Mouse (Mus musculus) forebrain, embryonic 10.5 days (tissue): ENCODE results near the gene Rassf1. TPM values are rescaled to one million over a fixed set of nuclear protein-coding genes. Genes with fewer than 3 reads are reported as not detected.
"Not testable (repeated sequence)": the region's sequence is repeated elsewhere in the genome, so short reads cannot be mapped to it uniquely, and the experiment has no call there.

ENCODE experiments used
- DNase-seq: peaks from one replicate; pipeline ENCODE4 v3.0.0-alpha.2; 2017; ENCODE audit warnings: low spot score; ENCODE audit errors: extremely low spot score
- H3K27ac ChIP-seq: fragments of 300-500 bp; sonication (generic); 2 replicates; pipeline ENCODE4 v1.5.1; 2016; ENCODE audit warnings: mild to moderate bottlenecking
- H3K27me3 ChIP-seq: fragments of 300-500 bp; sonication (generic); 2 replicates; pipeline ENCODE4 v1.6.1; 2016; ENCODE audit warnings: mild to moderate bottlenecking; ENCODE audit not compliant: poor library complexity, severe bottlenecking
- H3K36me3 ChIP-seq: fragments of 300-500 bp; sonication (generic); replicated peaks from 2 replicates; pipeline ENCODE4 v1.6.1; 2016; ENCODE audit warnings: mild to moderate bottlenecking, moderate library complexity
- H3K4me1 ChIP-seq: fragments of 300-500 bp; sonication (generic); 2 replicates; pipeline ENCODE4 v1.6.1; 2016
- H3K4me3 ChIP-seq: fragments of 300-500 bp; sonication (generic); 2 replicates; pipeline ENCODE4 v1.5.1; 2016; ENCODE audit warnings: mild to moderate bottlenecking, moderate library complexity
- H3K9me3 ChIP-seq: fragments of 300-500 bp; sonication (generic); 2 replicates; pipeline ENCODE4 v1.6.1; 2016; ENCODE audit warnings: mild to moderate bottlenecking, moderate library complexity
- WGBS: fragments of 180-500 bp; shearing (Covaris S2); methylation state at CpG from one replicate; pipeline ENCODE4 v1.1.7; 2016; 5-methylcytosine and 5-hydroxymethylcytosine counted together
- polyA plus RNA-seq: library from polyadenylated mRNA; unstranded; fragments of >200 nt; fragmentation: Nextera tagmentation; extraction: Ambion mirVana; gene quantifications from 2 replicates; pipeline ENCODE4 v1.2.1, GENCODE M21; 2016

Rassf1 gene
- polyA plus RNA-seq, 1 experiment from 2014 or later = 59.6 TPM

DNA sequence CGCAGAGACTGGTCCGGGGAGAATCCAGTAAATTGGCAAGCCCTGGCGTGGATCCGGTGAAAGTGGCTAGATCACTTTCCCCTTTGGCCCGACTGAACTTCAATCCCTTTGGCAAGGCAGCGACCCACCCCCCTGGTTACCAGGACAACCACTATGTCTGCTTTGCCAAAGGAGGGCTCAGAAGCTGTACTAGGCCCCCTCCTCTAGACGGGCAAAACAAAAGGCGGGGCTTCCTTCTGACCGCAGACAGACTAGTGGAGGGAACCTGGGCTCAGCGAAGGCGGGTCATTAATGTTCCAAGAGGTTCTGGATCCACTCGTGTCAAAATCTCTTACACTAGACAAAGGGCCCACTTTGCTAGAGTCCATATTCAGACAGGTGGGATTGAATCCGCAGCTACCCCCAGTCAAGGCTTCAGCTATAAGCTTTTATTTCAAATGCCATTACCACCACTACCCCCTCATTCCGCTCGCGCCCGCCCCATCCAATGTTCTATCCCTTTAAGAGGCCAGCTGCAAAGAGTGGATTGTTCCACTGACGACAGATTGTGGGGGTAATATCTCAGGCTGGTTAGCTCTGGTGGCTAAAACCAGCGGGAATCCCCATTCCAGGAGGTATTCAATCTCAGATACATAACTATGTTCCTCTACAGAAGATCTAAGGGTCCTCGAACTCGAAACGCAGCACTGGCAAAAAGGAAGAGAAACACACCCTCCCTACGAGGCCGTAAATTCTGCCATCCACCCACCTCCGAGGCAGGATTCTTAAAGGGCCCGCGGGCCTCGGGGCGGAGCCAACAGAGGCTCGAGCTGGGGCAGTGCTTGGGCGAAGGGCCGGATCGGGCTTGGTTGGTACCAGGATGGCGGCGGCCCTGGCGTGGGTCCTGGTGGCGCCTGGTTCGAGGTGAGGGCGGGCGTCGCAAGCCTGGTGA is 17.2 kb downstream of the Rassf1 start:
- Histone ChIP-seq H3K9me3 (peaks cover 2% of the 10 kb centered on the region; the same call in 1 of the 2 replicates), H3K4me3 (peak overlapping the region; percentile 93), H3K27me3 (no peaks in the 10 kb centered on the region), H3K4me1 (peaks cover 78% of the 10 kb centered on the region), H3K27ac (peak overlapping the region; percentile 94), H3K36me3 (peaks cover 63% of the 10 kb centered on the region)
- peak; percentile 90 for DNase-seq
- under 1% methylated on average over 41 of the region's 41 CpGs for WGBS

DNA sequence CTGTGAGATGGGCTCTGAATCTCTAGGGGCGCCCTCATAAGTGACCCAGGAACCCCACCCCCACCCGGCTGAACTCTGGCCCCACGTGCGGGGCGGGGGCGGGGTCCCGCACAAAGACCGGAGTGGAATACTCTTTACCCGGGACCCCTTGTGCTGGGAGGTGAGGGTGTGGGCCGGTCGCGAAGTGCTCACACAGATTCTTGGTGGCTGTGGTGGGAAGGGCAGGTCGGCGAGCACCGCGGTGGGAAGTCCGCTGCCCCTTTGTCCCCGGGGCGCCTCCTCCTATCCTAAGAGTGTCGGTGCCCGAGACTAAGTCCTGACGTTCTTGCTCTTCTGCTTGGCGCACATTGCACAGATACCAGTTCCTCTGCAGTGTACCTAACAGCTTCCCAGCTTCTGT is 17.9 kb downstream of the Rassf1 start:
- Histone ChIP-seq H3K4me1 (peaks cover 71% of the 10 kb centered on the region), H3K27ac (peak overlapping the region; percentile 94), H3K36me3 (peaks cover 68% of the 10 kb centered on the region), H3K4me3 (peak overlapping the region; percentile 93), H3K27me3 (no peaks in the 10 kb centered on the region), H3K9me3 (peaks cover 3% of the 10 kb centered on the region; the same call in 1 of the 2 replicates)
- no peak for DNase-seq
- WGBS = under 1% methylated on average over 23 of the region's 23 CpGs

DNA sequence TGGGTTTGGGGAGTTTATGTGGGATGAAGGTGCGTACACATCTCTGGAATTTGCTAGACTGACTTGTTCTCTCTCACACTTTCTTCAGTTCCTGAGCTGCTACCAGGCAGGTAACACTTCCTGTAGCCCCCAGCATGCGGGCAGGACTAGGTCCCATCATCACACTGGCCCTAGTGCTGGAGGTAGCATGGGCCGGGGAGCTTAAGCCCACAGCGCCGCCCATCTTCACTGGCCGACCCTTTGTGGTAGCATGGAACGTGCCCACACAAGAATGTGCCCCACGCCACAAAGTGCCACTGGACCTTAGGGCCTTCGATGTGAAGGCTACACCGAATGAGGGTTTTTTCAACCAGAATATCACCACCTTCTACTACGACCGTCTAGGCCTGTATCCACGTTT is 18.7 kb downstream of the Rassf1 start:
- no peaks in the 10 kb centered on the region for H3K27me3 ChIP-seq
- peaks cover 68% of the 10 kb centered on the region for H3K36me3 ChIP-seq
- peaks cover 64% of the 10 kb centered on the region for H3K4me1 ChIP-seq
- DNase-seq = no peak
- peak overlapping the region; percentile 94 for H3K27ac ChIP-seq
- peaks cover 3% of the 10 kb centered on the region; the same call in 1 of the 2 replicates for H3K9me3 ChIP-seq
- 63% methylated on average over 13 of the region's 13 CpGs for WGBS
- peak overlapping the region; percentile 93 for H3K4me3 ChIP-seq

DNA sequence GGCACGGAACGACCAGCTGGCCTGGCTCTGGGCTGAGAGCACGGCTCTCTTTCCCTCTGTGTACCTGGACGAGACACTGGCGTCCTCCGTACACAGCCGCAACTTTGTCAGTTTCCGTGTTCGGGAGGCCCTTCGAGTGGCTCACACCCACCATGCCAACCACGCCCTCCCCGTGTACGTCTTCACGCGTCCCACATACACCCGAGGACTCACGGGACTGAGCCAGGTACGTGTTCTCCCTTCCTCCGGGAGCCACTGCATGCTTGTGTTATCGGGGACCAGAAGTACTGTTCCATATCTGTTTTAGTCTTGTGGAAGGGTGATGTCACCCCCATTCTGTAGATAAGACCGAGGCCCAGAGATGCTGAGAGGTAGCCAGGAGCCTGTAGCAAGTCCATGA is 19.5 kb downstream of the Rassf1 start:
- Histone ChIP-seq H3K4me3 (peak overlapping the region; percentile 93), H3K36me3 (peaks cover 64% of the 10 kb centered on the region), H3K27me3 (no peaks in the 10 kb centered on the region), H3K9me3 (peaks cover 3% of the 10 kb centered on the region; the same call in 1 of the 2 replicates), H3K4me1 (peaks cover 61% of the 10 kb centered on the region), H3K27ac (peak overlapping the region; percentile 94)
- no peak for DNase-seq
- 94% methylated on average over 21 of the region's 21 CpGs for WGBS

DNA sequence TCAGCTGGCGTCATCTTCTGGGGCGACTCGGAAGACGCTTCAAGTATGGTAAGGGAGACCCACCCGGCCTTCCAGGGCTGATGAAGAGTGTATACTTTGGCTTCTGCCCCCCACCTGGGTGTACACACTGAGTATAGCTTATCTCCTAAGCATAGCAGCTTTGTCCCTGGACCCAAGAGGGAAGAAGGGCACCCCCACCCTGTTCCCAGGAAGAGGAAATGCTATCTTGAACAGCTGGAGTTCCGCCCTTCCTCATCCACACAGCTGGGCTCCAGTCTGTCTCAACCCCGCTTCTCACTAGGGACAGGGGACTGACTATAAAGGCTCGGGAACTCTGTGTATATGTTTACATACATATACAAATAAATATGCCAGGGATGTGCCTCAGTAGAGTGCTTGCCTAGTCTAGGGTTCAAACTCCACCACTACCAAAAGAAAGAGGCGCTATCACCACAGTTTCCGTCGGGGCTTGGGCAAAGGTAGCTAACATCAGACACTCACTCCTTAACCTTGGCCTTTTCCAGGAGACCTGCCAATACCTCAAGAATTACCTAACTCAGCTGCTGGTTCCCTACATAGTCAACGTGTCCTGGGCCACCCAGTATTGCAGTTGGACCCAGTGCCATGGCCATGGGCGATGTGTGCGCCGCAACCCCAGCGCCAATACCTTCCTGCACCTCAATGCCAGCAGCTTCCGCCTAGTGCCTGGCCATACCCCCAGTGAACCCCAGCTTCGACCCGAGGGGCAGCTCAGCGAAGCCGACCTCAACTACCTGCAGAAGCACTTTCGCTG is 20.4 kb downstream of the Rassf1 start:
- Histone ChIP-seq H3K27ac (no peak overlapping the region), H3K36me3 (peaks cover 57% of the 10 kb centered on the region), H3K4me1 (peaks cover 61% of the 10 kb centered on the region), H3K27me3 (no peaks in the 10 kb centered on the region), H3K4me3 (peak overlapping the region; percentile 93), H3K9me3 (peaks cover 3% of the 10 kb centered on the region; the same call in 1 of the 2 replicates)
- 93% methylated on average over 22 of the region's 22 CpGs for WGBS
- DNase-seq = no peak

DNA sequence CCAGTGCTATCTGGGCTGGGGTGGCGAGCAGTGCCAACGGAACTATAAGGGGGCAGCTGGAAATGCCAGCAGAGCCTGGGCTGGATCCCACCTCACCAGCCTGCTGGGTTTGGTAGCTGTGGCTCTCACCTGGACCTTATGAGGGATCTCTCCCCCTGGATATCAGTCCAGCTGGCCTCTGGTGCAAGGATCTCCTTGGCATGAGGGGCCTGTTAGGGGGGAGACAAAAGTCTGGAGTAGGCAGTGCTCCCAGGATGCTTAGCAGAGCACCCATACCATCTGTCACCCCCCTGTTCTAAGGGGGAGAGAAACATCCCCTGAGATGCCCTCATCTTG is 20.9 kb downstream of the Rassf1 start:
- 97% methylated on average over 2 of the region's 2 CpGs for WGBS
- H3K36me3 ChIP-seq = peaks cover 56% of the 10 kb centered on the region
- H3K27ac ChIP-seq = no peak overlapping the region
- peaks cover 3% of the 10 kb centered on the region; the same call in 1 of the 2 replicates for H3K9me3 ChIP-seq
- no peaks in the 10 kb centered on the region for H3K27me3 ChIP-seq
- H3K4me1 ChIP-seq = peaks cover 61% of the 10 kb centered on the region
- H3K4me3 ChIP-seq = no peak overlapping the region
- DNase-seq = no peak

DNA sequence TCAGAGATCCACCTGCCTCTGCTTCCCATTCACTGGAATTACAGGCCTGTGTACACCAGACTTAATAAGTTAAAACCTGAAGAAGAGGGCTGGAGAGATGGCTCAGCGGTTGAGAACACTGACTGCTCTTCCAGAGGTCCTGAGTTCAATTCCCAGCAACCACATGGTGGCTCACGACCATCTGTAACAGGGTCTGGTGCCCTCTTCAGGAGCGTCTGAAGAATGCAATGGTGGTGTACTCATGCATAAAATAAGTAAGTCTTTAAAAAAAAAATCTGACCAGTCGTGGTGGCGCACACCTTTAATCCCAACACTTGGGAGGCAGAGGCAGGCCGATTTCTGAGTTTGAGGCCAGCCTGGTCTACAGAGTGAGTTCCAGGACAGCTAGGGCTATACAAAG is 22.4 kb downstream of the Rassf1 start:
- H3K4me1 ChIP-seq = peaks cover 62% of the 10 kb centered on the region
- not testable (repeated sequence) for H3K27ac ChIP-seq, H3K4me3 ChIP-seq, H3K27me3 ChIP-seq, H3K9me3 ChIP-seq, DNase-seq
- H3K36me3 ChIP-seq = peaks cover 56% of the 10 kb centered on the region
- WGBS = 80% methylated on average over 6 of the region's 6 CpGs

DNA sequence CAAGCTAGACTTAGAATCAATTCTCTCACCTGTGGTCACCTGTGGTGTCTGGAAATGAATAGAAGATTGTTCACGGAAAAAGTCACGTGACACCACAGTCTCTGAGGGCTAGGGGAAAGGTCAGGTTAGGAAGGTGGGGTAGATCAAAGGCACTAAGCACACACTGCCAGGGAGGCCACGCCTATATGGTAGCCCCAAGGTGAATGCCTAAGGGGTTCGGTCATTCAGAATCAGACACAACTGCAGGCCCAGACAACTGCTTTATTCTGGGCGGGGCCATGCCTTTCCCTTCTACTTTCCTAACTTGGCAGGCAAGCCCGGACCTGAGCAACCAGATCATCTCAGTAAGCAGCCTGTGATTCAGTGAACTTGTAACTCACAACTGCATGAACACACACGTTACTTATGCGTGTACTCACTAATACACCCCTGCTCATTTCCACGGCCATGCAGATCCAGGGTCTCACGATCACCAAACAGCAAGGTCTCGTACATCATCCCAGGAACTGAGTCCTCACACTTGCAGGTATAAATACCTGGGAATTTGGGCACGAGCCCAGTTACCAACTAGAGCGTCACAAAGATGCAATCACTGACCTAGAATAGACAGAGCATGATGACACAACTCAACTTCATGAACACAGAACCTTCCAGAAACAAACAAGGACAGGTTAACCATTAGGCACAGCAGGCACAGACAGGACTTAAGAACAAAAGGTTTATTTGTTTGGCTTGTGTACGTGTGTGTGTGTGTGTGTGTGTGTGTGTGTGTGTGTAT is 24.4 kb downstream of the Rassf1 start:
- Histone ChIP-seq H3K4me3 (no peak overlapping the region), H3K4me1 (peaks cover 69% of the 10 kb centered on the region), H3K27me3 (no peaks in the 10 kb centered on the region), H3K36me3 (peaks cover 53% of the 10 kb centered on the region), H3K9me3 (peaks cover 3% of the 10 kb centered on the region; the same call in 1 of the 2 replicates), H3K27ac (peak overlapping the region; percentile 86)
- WGBS = 86% methylated on average over 14 of the region's 14 CpGs
- no peak for DNase-seq

DNA sequence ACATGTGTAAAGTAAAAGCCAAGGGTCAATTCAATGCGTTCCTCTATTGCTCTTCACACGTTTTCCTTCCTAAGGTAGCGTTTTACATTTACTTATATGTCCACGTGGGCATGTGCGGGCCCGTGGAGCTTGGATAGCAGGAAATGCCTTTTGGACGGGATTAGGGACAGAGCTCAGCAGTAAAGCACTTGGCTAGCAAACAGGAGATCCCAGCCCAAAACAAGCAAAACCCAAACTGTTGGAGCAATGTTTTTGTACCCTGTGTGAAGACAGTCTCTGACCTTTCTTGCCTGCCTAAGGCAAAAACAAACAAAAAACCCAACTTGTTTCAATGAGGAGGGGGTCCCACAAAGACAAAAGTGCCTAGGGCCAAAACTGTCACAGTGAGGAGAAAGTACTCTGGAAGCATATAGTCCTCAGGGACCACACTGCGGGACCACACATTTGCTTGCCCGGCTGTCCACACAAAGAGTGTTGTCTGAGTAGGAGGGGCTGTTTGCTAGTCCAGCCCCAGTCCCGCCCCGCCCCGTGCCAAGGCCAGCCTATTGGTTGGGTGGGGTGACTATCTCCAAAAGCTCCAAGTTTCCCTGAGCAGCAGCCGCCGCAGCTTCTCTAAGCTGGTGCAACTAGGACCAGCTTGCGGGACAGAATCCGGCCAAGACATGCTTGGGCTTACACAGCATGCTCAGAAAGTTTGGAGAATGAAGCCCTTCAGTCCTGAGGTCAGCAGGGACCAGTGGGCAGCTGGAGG is 25.2 kb downstream of the Rassf1 start, which contains the start of gene Hyal1:
Gene Hyal1 (plus strand): TSS at position 571 of the 751 bp plus-strand sequence.
- H3K27me3 ChIP-seq = no peaks in the 10 kb centered on the region
- 27% methylated on average over 16 of the region's 16 CpGs for WGBS
- peaks cover 3% of the 10 kb centered on the region; the same call in 1 of the 2 replicates for H3K9me3 ChIP-seq
- H3K4me3 ChIP-seq = peak within 1 kb of the TSS; percentile 52
- H3K36me3 ChIP-seq = peaks cover 45% of the 10 kb centered on the region
- peaks cover 69% of the 10 kb centered on the region for H3K4me1 ChIP-seq
- H3K27ac ChIP-seq = peak within 1 kb of the TSS; percentile 86
- peak; percentile 87 for DNase-seq

DNA sequence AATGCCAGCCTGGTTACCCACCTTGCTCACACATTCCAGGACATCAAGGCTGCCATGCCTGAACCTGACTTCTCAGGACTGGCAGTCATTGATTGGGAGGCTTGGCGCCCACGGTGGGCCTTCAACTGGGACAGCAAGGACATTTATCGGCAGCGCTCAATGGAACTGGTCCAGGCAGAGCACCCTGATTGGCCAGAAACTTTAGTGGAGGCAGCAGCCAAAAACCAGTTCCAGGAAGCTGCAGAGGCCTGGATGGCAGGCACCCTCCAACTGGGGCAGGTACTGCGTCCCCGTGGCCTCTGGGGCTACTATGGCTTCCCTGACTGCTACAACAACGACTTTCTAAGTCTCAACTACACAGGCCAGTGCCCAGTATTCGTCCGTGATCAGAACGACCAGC is 26.5 kb downstream of the Rassf1 start:
- Histone ChIP-seq H3K36me3 (peaks cover 36% of the 10 kb centered on the region), H3K9me3 (peaks cover 3% of the 10 kb centered on the region; the same call in 1 of the 2 replicates), H3K27ac (no peak overlapping the region), H3K27me3 (no peaks in the 10 kb centered on the region), H3K4me1 (peaks cover 69% of the 10 kb centered on the region), H3K4me3 (no peak overlapping the region)
- no peak for DNase-seq
- WGBS = 94% methylated on average over 10 of the region's 10 CpGs

DNA sequence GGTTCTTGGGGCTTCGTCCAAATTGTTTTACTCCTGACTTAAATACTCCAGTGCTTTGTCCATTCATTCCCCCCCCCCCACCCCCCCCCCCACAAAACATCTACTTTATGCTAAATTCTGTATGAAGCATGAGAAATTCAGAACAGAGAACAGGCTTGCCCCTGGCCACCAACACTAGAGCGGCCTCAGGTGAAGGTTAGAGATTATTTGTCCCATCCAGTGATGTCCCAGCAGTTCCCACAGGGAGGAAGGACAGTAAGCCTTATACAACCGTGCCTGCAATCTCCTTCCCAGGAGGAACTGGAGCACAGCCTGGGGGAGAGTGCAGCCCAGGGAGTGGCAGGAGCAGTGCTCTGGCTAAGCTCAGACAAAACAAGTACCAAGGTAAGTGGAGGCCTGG is 27.2 kb downstream of the Rassf1 start, which contains the start of gene Naa80:
Gene Naa80 (plus strand): TSS at position 301 of the 400 bp plus-strand sequence.
- Histone ChIP-seq H3K27me3 (no peaks in the 10 kb centered on the region), H3K27ac (peak within 1 kb of the TSS; percentile 92), H3K4me3 (peak within 1 kb of the TSS; percentile 4; the same call in 1 of the 2 replicates), H3K36me3 (peaks cover 36% of the 10 kb centered on the region), H3K4me1 (peaks cover 69% of the 10 kb centered on the region), H3K9me3 (peaks cover 2% of the 10 kb centered on the region; the same call in 1 of the 2 replicates)
- DNase-seq = no peak
- 88% methylated on average over 3 of the region's 3 CpGs for WGBS
